Mouse (Mus musculus): ENCODE results near the gene Abca17. TPM values are rescaled to one million over a fixed set of nuclear protein-coding genes. Genes with fewer than 3 reads are reported as not detected.

The Abca17 gene
- polyA plus RNA-seq, 1 experiment from 2014 or later = 0.61 TPM

- WGBS = 82% methylated on average over 4 of the region's 4 CpGs
Observed at GRCm38 (mm10) chr17:24258981-24259380, 91.9 kb downstream of the Abca17 start.

GRCm38 (mm10) chr17:24252329-24252728 is 98.5 kb downstream of the Abca17 start:
- peak overlapping the region; percentile 75; the same call in 1 of the 2 replicates for H3K4me3 ChIP-seq
- H3K4me1 ChIP-seq (replicated peaks) = peaks cover 14% of the 10 kb centered on the region
- H3K9me3 ChIP-seq = no peaks in the 10 kb centered on the region
- peaks cover 7% of the 10 kb centered on the region for H3K36me3 ChIP-seq
- H3K27ac ChIP-seq = no peak overlapping the region
- H3K27me3 ChIP-seq = no peaks in the 10 kb centered on the region
- no peak overlapping the region for H3K9ac ChIP-seq
- H3K4me2 ChIP-seq = peak overlapping the region; percentile 80; the same call in 1 of the 2 replicates
- no peak for ATAC-seq (ENCODE audit: low FRiP score)
- WGBS = 99% methylated on average over 2 of the region's 2 CpGs

More at GRCm38 (mm10) chr17:24258981-24259380, 91.9 kb downstream of the Abca17 start:
- ATAC-seq (ENCODE audit: low FRiP score) = no peak
- no peaks in the 10 kb centered on the region for H3K27me3 ChIP-seq
- H3K4me3 ChIP-seq = no peak overlapping the region
- no peaks in the 10 kb centered on the region for H3K4me1 ChIP-seq (replicated peaks)
- no peak overlapping the region for H3K9ac ChIP-seq
- no peaks in the 10 kb centered on the region for H3K9me3 ChIP-seq
- H3K27ac ChIP-seq = no peak overlapping the region
- H3K4me2 ChIP-seq = no peak overlapping the region
- no peaks in the 10 kb centered on the region for H3K36me3 ChIP-seq

GRCm38 (mm10) chr17:24251320-24252069 is 99.4 kb downstream of the Abca17 start, which contains the start of gene Ccnf:
Gene Ccnf (minus strand): TSS chr17:24251484.
- Histone ChIP-seq H3K36me3 (peaks cover 7% of the 10 kb centered on the region), H3K27ac (peak within 1 kb of the TSS; percentile 79), H3K9ac (peak within 1 kb of the TSS; percentile 82), H3K27me3 (no peaks in the 10 kb centered on the region), H3K4me3 (peak within 1 kb of the TSS; percentile 75), H3K4me2 (peak within 1 kb of the TSS; percentile 80), H3K9me3 (no peaks in the 10 kb centered on the region), H3K4me1 (replicated peaks) (peaks cover 14% of the 10 kb centered on the region)
- under 1% methylated on average over 48 of the region's 48 CpGs for WGBS
- peak; percentile 100 for ATAC-seq (ENCODE audit: low FRiP score)

- under 1% methylated on average over 32 of the region's 32 CpGs for WGBS
- H3K4me3 ChIP-seq = peak overlapping the region; percentile 75
- H3K9me3 ChIP-seq = no peaks in the 10 kb centered on the region
- no peak for ATAC-seq (ENCODE audit: low FRiP score)
- H3K4me2 ChIP-seq = peak overlapping the region; percentile 80
- H3K27ac ChIP-seq = peak overlapping the region; percentile 64; the same call in 1 of the 2 replicates
- H3K9ac ChIP-seq = peak overlapping the region; percentile 82
- peaks cover 14% of the 10 kb centered on the region for H3K4me1 ChIP-seq (replicated peaks)
- no peaks in the 10 kb centered on the region for H3K27me3 ChIP-seq
- H3K36me3 ChIP-seq = peaks cover 7% of the 10 kb centered on the region
Observed at GRCm38 (mm10) chr17:24250988-24251319, 99.9 kb downstream of the Abca17 start.

GRCm38 (mm10) chr17:24248641-24249040 is 102.2 kb downstream of the Abca17 start:
- 95% methylated on average over 2 of the region's 2 CpGs for WGBS
- no peaks in the 10 kb centered on the region for H3K27me3 ChIP-seq
- H3K4me1 ChIP-seq (replicated peaks) = peaks cover 14% of the 10 kb centered on the region
- peaks cover 3% of the 10 kb centered on the region; the same call in 1 of the 2 replicates for H3K9me3 ChIP-seq
- no peak overlapping the region for H3K4me3 ChIP-seq
- ATAC-seq (ENCODE audit: low FRiP score) = no peak
- no peak overlapping the region for H3K27ac ChIP-seq
- H3K9ac ChIP-seq = no peak overlapping the region
- no peak overlapping the region for H3K4me2 ChIP-seq
- peaks cover 24% of the 10 kb centered on the region for H3K36me3 ChIP-seq

- WGBS = 99% methylated on average over 8 of the region's 8 CpGs
- no peak overlapping the region for H3K9ac ChIP-seq
- no peak overlapping the region for H3K4me3 ChIP-seq
- H3K27ac ChIP-seq = no peak overlapping the region
- no peak for ATAC-seq (ENCODE audit: low FRiP score)
- no peaks in the 10 kb centered on the region for H3K4me1 ChIP-seq (replicated peaks)
- H3K27me3 ChIP-seq = no peaks in the 10 kb centered on the region
- no peak overlapping the region for H3K4me2 ChIP-seq
- H3K9me3 ChIP-seq = peaks cover 3% of the 10 kb centered on the region; the same call in 1 of the 2 replicates
- H3K36me3 ChIP-seq = peaks cover 64% of the 10 kb centered on the region
Observed at GRCm38 (mm10) chr17:24244061-24244460, 106.8 kb downstream of the Abca17 start.

GRCm38 (mm10) chr17:24243311-24243969 is 107.4 kb downstream of the Abca17 start:
- ATAC-seq (ENCODE audit: low FRiP score) = no peak
- peaks cover 68% of the 10 kb centered on the region for H3K36me3 ChIP-seq
- no peak overlapping the region for H3K4me3 ChIP-seq
- H3K4me2 ChIP-seq = no peak overlapping the region
- no peaks in the 10 kb centered on the region for H3K27me3 ChIP-seq
- H3K4me1 ChIP-seq (replicated peaks) = no peaks in the 10 kb centered on the region
- peaks cover 3% of the 10 kb centered on the region; the same call in 1 of the 2 replicates for H3K9me3 ChIP-seq
- 89% methylated on average over 4 of the region's 4 CpGs for WGBS
- no peak overlapping the region for H3K27ac ChIP-seq
- no peak overlapping the region for H3K9ac ChIP-seq

GRCm38 (mm10) chr17:24236921-24237320 is 113.9 kb downstream of the Abca17 start:
- peaks cover 93% of the 10 kb centered on the region for H3K36me3 ChIP-seq
- no peak for ATAC-seq (ENCODE audit: low FRiP score)
- no peaks in the 10 kb centered on the region for H3K27me3 ChIP-seq
- no peak overlapping the region for H3K4me3 ChIP-seq
- H3K9ac ChIP-seq = no peak overlapping the region
- 94% methylated on average over 7 of the region's 7 CpGs for WGBS
- H3K4me2 ChIP-seq = no peak overlapping the region
- H3K9me3 ChIP-seq = no peaks in the 10 kb centered on the region
- H3K27ac ChIP-seq = no peak overlapping the region
- no peaks in the 10 kb centered on the region for H3K4me1 ChIP-seq (replicated peaks)

- Histone ChIP-seq H3K4me2 (no peak overlapping the region), H3K4me3 (no peak overlapping the region), H3K9ac (no peak overlapping the region), H3K36me3 (peaks cover 93% of the 10 kb centered on the region), H3K27me3 (no peaks in the 10 kb centered on the region), H3K4me1 (replicated peaks) (no peaks in the 10 kb centered on the region), H3K27ac (no peak overlapping the region), H3K9me3 (no peaks in the 10 kb centered on the region)
- no peak for ATAC-seq (ENCODE audit: low FRiP score)
- 96% methylated on average over 1 of the region's 1 CpGs for WGBS
Observed at GRCm38 (mm10) chr17:24236479-24236878, 114.4 kb downstream of the Abca17 start.

GRCm38 (mm10) chr17:24227941-24228340 is 122.9 kb downstream of the Abca17 start:
- H3K4me2 ChIP-seq = no peak overlapping the region
- H3K9ac ChIP-seq = no peak overlapping the region
- H3K4me3 ChIP-seq = no peak overlapping the region
- H3K36me3 ChIP-seq = peaks cover 79% of the 10 kb centered on the region
- H3K27me3 ChIP-seq = no peaks in the 10 kb centered on the region
- no peak for ATAC-seq (ENCODE audit: low FRiP score)
- no peak overlapping the region for H3K27ac ChIP-seq
- H3K4me1 ChIP-seq (replicated peaks) = no peaks in the 10 kb centered on the region
- H3K9me3 ChIP-seq = no peaks in the 10 kb centered on the region
- 93% methylated on average over 7 of the region's 7 CpGs for WGBS

- no peak overlapping the region for H3K4me2 ChIP-seq
- H3K4me1 ChIP-seq (replicated peaks) = no peaks in the 10 kb centered on the region
- ATAC-seq (ENCODE audit: low FRiP score) = no peak
- 0 out of 2 replicates have a peak overlapping the region, but pooled peaks have one; percentile 25 for H3K9ac ChIP-seq
- H3K27ac ChIP-seq = no peak overlapping the region
- no peak overlapping the region for H3K4me3 ChIP-seq
- WGBS = 91% methylated on average over 8 of the region's 8 CpGs
- H3K9me3 ChIP-seq = no peaks in the 10 kb centered on the region
- no peaks in the 10 kb centered on the region for H3K27me3 ChIP-seq
- peaks cover 67% of the 10 kb centered on the region for H3K36me3 ChIP-seq
Observed at GRCm38 (mm10) chr17:24226721-24227120, 124.1 kb downstream of the Abca17 start.

- H3K36me3 ChIP-seq = peaks cover 61% of the 10 kb centered on the region
- H3K27ac ChIP-seq = no peak overlapping the region
- 94% methylated on average over 5 of the region's 5 CpGs for WGBS
- H3K4me3 ChIP-seq = no peak overlapping the region
- no peaks in the 10 kb centered on the region for H3K27me3 ChIP-seq
- H3K9ac ChIP-seq = no peak overlapping the region
- no peak for ATAC-seq (ENCODE audit: low FRiP score)
- H3K4me1 ChIP-seq (replicated peaks) = peaks cover 4% of the 10 kb centered on the region
- H3K9me3 ChIP-seq = no peaks in the 10 kb centered on the region
- H3K4me2 ChIP-seq = no peak overlapping the region
Observed at GRCm38 (mm10) chr17:24225851-24226250, 125.0 kb downstream of the Abca17 start.
